Mouse (Mus musculus) MEL (cell line): Measurements from ENCODE around the gene Ralb.

Experiments
- CTCF ChIP-seq, 3 experiments: IDR thresholded peaks in 2 of 3; conservative IDR thresholded peaks in 1 of 3; 2 replicates each; pipeline ENCODE4 v1.5.1; 2011 to 2012; ENCODE audit warnings: low read length in 3 of 3, low read depth in 2 of 3, mild to moderate bottlenecking in 2 of 3, improper control_type of control experiment in 1 of 3, inconsistent platforms in 1 of 3, mixed read lengths in 1 of 3, moderate library complexity in 1 of 3; ENCODE audit not compliant: control insufficient read depth in 1 of 3, insufficient read depth in 1 of 3, poor library complexity in 1 of 3, severe bottlenecking in 1 of 3
- E2F4 ChIP-seq: IDR thresholded peaks from 2 replicates; pipeline ENCODE4 v1.6.1; 2011; ENCODE audit warnings: low read depth, low read length, improper control_type of control experiment, borderline replicate concordance
- EP300 ChIP-seq, 2 experiments: IDR thresholded peaks; 2 replicates each; pipeline ENCODE4 v1.6.1; 2011; ENCODE audit warnings: improper control_type of control experiment in 2 of 2, low read length in 2 of 2, low read depth in 1 of 2, mild to moderate bottlenecking in 1 of 2
- HCFC1 ChIP-seq: IDR thresholded peaks from 2 replicates; pipeline ENCODE4 v1.6.1; 2012; ENCODE audit warnings: low read depth, mild to moderate bottlenecking, inconsistent platforms, low read length, improper control_type of control experiment, moderate library complexity
- KAT2A ChIP-seq: conservative IDR thresholded peaks from 2 replicates; pipeline ENCODE4 v1.6.1; 2012; ENCODE audit warnings: low read depth, low read length, improper control_type of control experiment, inconsistent platforms
- MAFK ChIP-seq: IDR thresholded peaks from 2 replicates; pipeline ENCODE4 v1.6.1; 2011; ENCODE audit warnings: low read depth, mild to moderate bottlenecking, low read length, improper control_type of control experiment, borderline replicate concordance
- MEF2A ChIP-seq: IDR thresholded peaks from 2 replicates; pipeline ENCODE4 v1.6.1; 2014; ENCODE audit warnings: low read depth, mild to moderate bottlenecking, inconsistent platforms, low read length, improper control_type of control experiment; ENCODE audit not compliant: poor library complexity, insufficient replicate concordance, severe bottlenecking; ENCODE audit errors: extremely low read depth
- POLR2A ChIP-seq, 2 experiments: IDR thresholded peaks; 2 replicates each; pipeline ENCODE4 v1.6.1; 2011 to 2012; ENCODE audit warnings: low read length in 2 of 2, mild to moderate bottlenecking in 2 of 2, control low read depth in 1 of 2, improper control_type of control experiment in 1 of 2, low read depth in 1 of 2, moderate library complexity in 1 of 2; ENCODE audit not compliant: control insufficient read depth in 1 of 2, insufficient read depth in 1 of 2, poor library complexity in 1 of 2
- POLR2AphosphoS5 ChIP-seq: IDR thresholded peaks from 2 replicates; pipeline ENCODE4 v1.6.1; 2012; ENCODE audit warnings: low read depth, borderline replicate concordance, mild to moderate bottlenecking, inconsistent platforms, low read length, moderate library complexity, mixed read lengths
- SIN3A ChIP-seq: IDR thresholded peaks from 2 replicates; pipeline ENCODE4 v1.6.1; 2012; ENCODE audit warnings: low read length, improper control_type of control experiment, inconsistent platforms
- TAL1 ChIP-seq: IDR thresholded peaks from 2 replicates; pipeline ENCODE4 v1.6.1; 2012; ENCODE audit warnings: mild to moderate bottlenecking, inconsistent platforms, low read length, moderate library complexity, mixed read lengths
- ZC3H11A ChIP-seq: IDR thresholded peaks from 2 replicates; pipeline ENCODE4 v1.6.1; 2012; ENCODE audit warnings: low read depth, mild to moderate bottlenecking, inconsistent platforms, low read length, improper control_type of control experiment

GRCm38 (mm10) chr1:119497346-119498004 lies 7.1 kb downstream of the Ralb start:
- TF ChIP-seq CTCF (IDR thresholded peaks at IDR 0.05 in 2 of 3, conservative IDR thresholded peaks at IDR 0.05 in 1 of 3; ENCODE audit: control insufficient read depth in 1 of 3, insufficient read depth in 1 of 3, low read depth in 2 of 3, low read length in 3 of 3, poor library complexity in 1 of 3, severe bottlenecking in 1 of 3) (no peak), KAT2A (no peak), POLR2A (IDR thresholded peaks at IDR 0.05; ENCODE audit: control insufficient read depth in 1 of 2, insufficient read depth in 1 of 2, low read depth in 1 of 2, low read length in 2 of 2, poor library complexity in 1 of 2) (no peak), POLR2AphosphoS5 (no peak), MAFK (no peak), HCFC1 (no peak), SIN3A (no peak), E2F4 (no peak), TAL1 (no peak), ZC3H11A (no peak), MEF2A (no peak), EP300 (IDR thresholded peaks at IDR 0.05; ENCODE audit: low read depth in 1 of 2, low read length in 2 of 2) (no peak)
